Comparison of ENCODE assay signal across 8 mouse cellular contexts in the genomic region with DNA sequence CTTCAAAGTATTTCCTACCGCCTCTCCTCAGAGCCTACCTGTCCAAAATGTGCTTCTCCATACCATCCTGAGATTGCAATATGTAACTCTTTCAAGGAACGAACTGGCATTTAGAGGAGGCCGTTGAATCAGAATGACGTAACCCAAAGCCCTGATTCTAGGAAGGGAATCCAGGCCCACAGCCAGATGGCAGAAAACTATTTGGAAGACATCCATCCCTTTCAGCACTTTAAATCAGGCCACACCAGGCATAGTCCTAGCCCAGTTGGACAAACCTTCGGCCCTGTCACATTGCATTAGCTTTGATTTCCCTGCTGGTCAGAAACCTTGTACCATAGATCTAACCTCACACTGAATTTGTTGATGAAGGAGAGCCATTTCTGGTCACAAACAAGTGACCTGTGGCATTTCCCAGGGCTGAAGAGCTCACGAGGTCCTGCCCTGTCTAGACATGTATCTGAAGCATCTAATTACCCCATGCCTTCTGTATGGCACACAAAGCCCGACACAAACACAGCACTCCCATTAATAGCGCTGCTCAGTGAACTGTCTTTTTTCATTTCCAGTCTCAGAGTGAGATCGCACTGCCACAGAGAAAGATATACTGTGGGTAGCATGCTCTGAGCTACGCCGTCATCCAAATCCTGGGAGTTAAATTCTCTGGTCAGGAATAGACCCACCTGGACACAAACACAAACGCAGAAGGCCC. TPM values are rescaled to one million over a fixed set of nuclear protein-coding genes. Genes with fewer than 3 reads are reported as not detected.
A peak's percentile ranks its signal among the peaks of the same experiment; 100 is the strongest.
DNase-seq lines count a peak whose midpoint lies in the region; ATAC-seq and TF ChIP-seq lines count a peak whose summit lies in the region.

No protein-coding gene starts in this region.

- no peaks in the 10 kb centered on the region for H3K9me3 ChIP-seq in neural tube, embryonic 15.5 days (replicated peaks)
- H3K9me3 ChIP-seq in intestine, embryonic 16.5 days (ENCODE audit: control insufficient read depth, low read length), result no peaks in the 10 kb centered on the region

- H3K27ac ChIP-seq in left cerebral cortex, adult 2 months, result no peak overlapping the region
- H3K27ac ChIP-seq in neural tube, embryonic 15.5 days (replicated peaks), result peak overlapping the region; percentile 1; the same call in 1 of the 2 replicates
- no peak overlapping the region for H3K27ac ChIP-seq in intestine, embryonic 16.5 days (ENCODE audit: low read length)

- H3K4me1 ChIP-seq in neural tube, embryonic 15.5 days, result 0 out of 2 replicates have a peak, but pooled peaks cover 4% of the 10 kb centered on the region
- H3K4me1 ChIP-seq in intestine, embryonic 16.5 days (ENCODE audit: control insufficient read depth, insufficient read depth, low read length), result no peaks in the 10 kb centered on the region

- 64% methylated on average over 12 of the region's 12 CpGs for WGBS in neural tube, embryonic 15.5 days
- WGBS in intestine, embryonic 16.5 days, result 70% methylated on average over 12 of the region's 12 CpGs

- no peak overlapping the region for H3K4me2 ChIP-seq in neural tube, embryonic 15.5 days
- H3K4me2 ChIP-seq in intestine, embryonic 16.5 days (ENCODE audit: low read depth, low read length), result no peak overlapping the region

- TF ChIP-seq CTCF in left cerebral cortex, adult 2 months (IDR thresholded peaks at IDR 0.05), result no peak

- H3K4me3 ChIP-seq in left cerebral cortex, adult 2 months, result no peak overlapping the region
- no peak overlapping the region for H3K4me3 ChIP-seq in neural tube, embryonic 15.5 days (replicated peaks)
- no peak overlapping the region for H3K4me3 ChIP-seq in intestine, embryonic 16.5 days (ENCODE audit: low read length)

- intact Hi-C loops in heart, postnatal 10 days (cut with DNase I), result no loop called here
- intact Hi-C loops in left cerebral cortex, adult 2 months (cut with DNase I), result no loop called here

- DNase-seq in urinary bladder, adult 18-20 months (ENCODE audit: low spot score in 2 of 2), result peak; percentile 7 to 12
- DNase-seq in urinary bladder, postnatal 10 days (ENCODE audit: low spot score), result no peak
- DNase-seq in fibroblast of lung, adult 2 months (ENCODE audit: low read depth), result peak; percentile 94
- peak; percentile 93 for DNase-seq in heart, postnatal 10 days
- peak; percentile 37 to 49 for DNase-seq in left cerebral cortex, adult 2 months (ENCODE audit: extremely low spot score in 1 of 2, low spot score in 2 of 2)

- H3K27me3 ChIP-seq in neural tube, embryonic 15.5 days (replicated peaks), result no peaks in the 10 kb centered on the region
- H3K27me3 ChIP-seq in intestine, embryonic 16.5 days (replicated peaks; ENCODE audit: control insufficient read depth, insufficient read depth, low read length), result no peaks in the 10 kb centered on the region

- H3K9ac ChIP-seq in neural tube, embryonic 15.5 days (replicated peaks), result no peak overlapping the region
- no peak overlapping the region for H3K9ac ChIP-seq in intestine, embryonic 16.5 days (ENCODE audit: low read depth, low read length)

- peak; percentile 47; the same call in 1 of the 2 replicates for ATAC-seq in neural tube, embryonic 15.5 days (ENCODE audit: low FRiP score)
- no peak for ATAC-seq in intestine, embryonic 16.5 days
- ATAC-seq in megakaryocyte progenitor cell, adult 5-6 weeks (replicated peaks; ENCODE audit: poor library complexity), result no peak

- no peaks in the 10 kb centered on the region for H3K36me3 ChIP-seq in neural tube, embryonic 15.5 days
- no peaks in the 10 kb centered on the region for H3K36me3 ChIP-seq in intestine, embryonic 16.5 days (ENCODE audit: control insufficient read depth, insufficient read depth, low read length)

RNA-seq across cellular contexts. Expression of a gene that starts 38.3 kb away (rescaled TPM):
- total RNA-seq in heart, postnatal 10 days (2021), result 10 to 100 TPM; 35.1 to 37.0 TPM
- total RNA-seq in left cerebral cortex, adult 2 months (2021), result 1 to 10 TPM; 2.3 to 2.8 TPM
- 8.6 and 10.6 TPM in 2 replicates for polyA plus RNA-seq in neural tube, embryonic 15.5 days (2015; fragmentation: Nextera tagmentation; extraction: Ambion mirVana)
- 22.6 and 26.1 TPM in 2 replicates for polyA plus RNA-seq in intestine, embryonic 16.5 days (2015; fragmentation: Nextera tagmentation; extraction: Ambion mirVana)
- 2.3 and 3.7 TPM in 2 replicates for total RNA-seq in megakaryocyte progenitor cell, adult 5-6 weeks (2015)
- 1.4 and 2.8 TPM in 2 replicates for total RNA-seq in megakaryocyte progenitor cell, adult 5-6 weeks (2017)

Comparison
In these comparisons a context has a peak if more than half of its experiments do, and no peak if none do; other contexts are left out.
1. RNA of a gene that starts 38.3 kb away (total RNA-seq): 35.1 to 37.0 TPM in heart, postnatal 10 days; 1.4 to 3.7 TPM in megakaryocyte progenitor cell, adult 5-6 weeks and 2.3 to 2.8 TPM in left cerebral cortex, adult 2 months; every median in the first group is over 4 times any median in the second.